Mouse (Mus musculus) hindbrain, embryonic 11.5 days (tissue): ENCODE data around the gene Rabgap1l. TPM values are rescaled to one million over a fixed set of nuclear protein-coding genes. Genes with fewer than 3 reads are reported as not detected.

Experiments used
- ATAC-seq: fragments of 200-750 bp; cut with Nextera tagmentation; 2 replicates; pipeline ENCODE4 v1.8.0; 2017; ENCODE audit warnings: mild to moderate bottlenecking, moderate TSS enrichment, moderate library complexity; ENCODE audit not compliant: low FRiP score
- DNase-seq: peaks from one replicate; pipeline ENCODE4 v3.0.0-alpha.2; 2015; ENCODE audit warnings: low spot score
- H3K27ac ChIP-seq: fragments of 300-500 bp; sonication (generic); 2 replicates; pipeline ENCODE4 v1.5.1; 2014; ENCODE audit warnings: mild to moderate bottlenecking, low read depth, low read length
- H3K27me3 ChIP-seq: fragments of 300-500 bp; sonication (generic); 2 replicates; pipeline ENCODE4 v1.6.1; 2014; ENCODE audit warnings: mild to moderate bottlenecking, low read length, moderate library complexity, mixed read lengths; ENCODE audit not compliant: control insufficient read depth, insufficient read depth
- H3K36me3 ChIP-seq: fragments of 300-500 bp; sonication (generic); 2 replicates; pipeline ENCODE4 v1.6.1; 2014; ENCODE audit warnings: mild to moderate bottlenecking, low read length, moderate library complexity, mixed read lengths; ENCODE audit not compliant: control insufficient read depth, insufficient read depth
- H3K4me1 ChIP-seq: fragments of 300-500 bp; sonication (generic); replicated peaks from 2 replicates; pipeline ENCODE4 v1.6.1; 2014; ENCODE audit warnings: low read length, mixed read lengths; ENCODE audit not compliant: control insufficient read depth, insufficient read depth
- H3K4me2 ChIP-seq: fragments of 300-500 bp; sonication (generic); replicated peaks from 2 replicates; pipeline ENCODE4 v1.6.1; 2014; ENCODE audit warnings: mild to moderate bottlenecking, low read depth, low read length
- H3K4me3 ChIP-seq: fragments of 300-500 bp; sonication (generic); 2 replicates; pipeline ENCODE4 v1.5.1; 2014; ENCODE audit warnings: low read depth, low read length
- H3K9ac ChIP-seq: fragments of 300-500 bp; sonication (generic); 2 replicates; pipeline ENCODE4 v1.6.1; 2014; ENCODE audit warnings: low read depth, low read length
- H3K9me3 ChIP-seq: fragments of 300-500 bp; sonication (generic); 2 replicates; pipeline ENCODE4 v1.6.1; 2016; ENCODE audit warnings: low read length; ENCODE audit not compliant: control insufficient read depth
- WGBS: fragments of 180-500 bp; shearing (Covaris S2); extraction: QIAGEN DNeasy Blood & Tissue Kit; methylation state at CpG from one replicate; pipeline ENCODE4 v1.1.7; 2014; 5-methylcytosine and 5-hydroxymethylcytosine counted together
- polyA plus RNA-seq: library from polyadenylated mRNA; unstranded; fragments of >200 nt; fragmentation: Nextera tagmentation; extraction: Ambion mirVana; gene quantifications from 2 replicates; pipeline ENCODE4 v1.2.1, GENCODE M21; 2014

The Rabgap1l gene
- polyA plus RNA-seq, 1 experiment from 2014 or later = 20.0 TPM

DNA sequence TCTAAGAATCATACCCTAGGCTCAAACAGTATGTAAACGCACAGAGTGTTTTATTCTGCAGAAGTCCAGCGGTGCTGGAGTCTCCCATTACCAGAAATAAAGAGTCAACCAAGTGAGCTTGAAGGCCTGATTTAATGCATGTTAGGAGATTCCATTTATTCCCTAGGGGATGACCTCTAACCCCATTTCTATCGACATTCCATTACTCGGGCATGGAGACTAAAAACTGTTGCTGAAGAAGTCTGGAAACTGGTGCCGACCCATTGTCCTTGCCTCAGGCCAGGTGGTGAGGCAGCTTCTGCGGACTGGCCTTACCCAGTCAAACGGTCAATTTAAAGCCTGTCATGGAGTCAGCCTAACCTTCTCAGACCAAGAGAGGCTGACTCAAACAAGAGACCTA lies 578.8 kb downstream of the Rabgap1l start:
- no peaks in the 10 kb centered on the region for H3K4me1 ChIP-seq
- H3K27ac ChIP-seq = no peak overlapping the region
- H3K36me3 ChIP-seq = no peaks in the 10 kb centered on the region
- no peaks in the 10 kb centered on the region for H3K27me3 ChIP-seq
- DNase-seq (peak; percentile 45), ATAC-seq (no peak)
- 63% methylated on average over 7 of the region's 7 CpGs for WGBS
- H3K9me3 ChIP-seq = no peaks in the 10 kb centered on the region
- no peak overlapping the region for H3K4me3 ChIP-seq
- H3K9ac ChIP-seq = no peak overlapping the region
- H3K4me2 ChIP-seq = no peak overlapping the region; the same call in 1 of the 2 replicates

DNA sequence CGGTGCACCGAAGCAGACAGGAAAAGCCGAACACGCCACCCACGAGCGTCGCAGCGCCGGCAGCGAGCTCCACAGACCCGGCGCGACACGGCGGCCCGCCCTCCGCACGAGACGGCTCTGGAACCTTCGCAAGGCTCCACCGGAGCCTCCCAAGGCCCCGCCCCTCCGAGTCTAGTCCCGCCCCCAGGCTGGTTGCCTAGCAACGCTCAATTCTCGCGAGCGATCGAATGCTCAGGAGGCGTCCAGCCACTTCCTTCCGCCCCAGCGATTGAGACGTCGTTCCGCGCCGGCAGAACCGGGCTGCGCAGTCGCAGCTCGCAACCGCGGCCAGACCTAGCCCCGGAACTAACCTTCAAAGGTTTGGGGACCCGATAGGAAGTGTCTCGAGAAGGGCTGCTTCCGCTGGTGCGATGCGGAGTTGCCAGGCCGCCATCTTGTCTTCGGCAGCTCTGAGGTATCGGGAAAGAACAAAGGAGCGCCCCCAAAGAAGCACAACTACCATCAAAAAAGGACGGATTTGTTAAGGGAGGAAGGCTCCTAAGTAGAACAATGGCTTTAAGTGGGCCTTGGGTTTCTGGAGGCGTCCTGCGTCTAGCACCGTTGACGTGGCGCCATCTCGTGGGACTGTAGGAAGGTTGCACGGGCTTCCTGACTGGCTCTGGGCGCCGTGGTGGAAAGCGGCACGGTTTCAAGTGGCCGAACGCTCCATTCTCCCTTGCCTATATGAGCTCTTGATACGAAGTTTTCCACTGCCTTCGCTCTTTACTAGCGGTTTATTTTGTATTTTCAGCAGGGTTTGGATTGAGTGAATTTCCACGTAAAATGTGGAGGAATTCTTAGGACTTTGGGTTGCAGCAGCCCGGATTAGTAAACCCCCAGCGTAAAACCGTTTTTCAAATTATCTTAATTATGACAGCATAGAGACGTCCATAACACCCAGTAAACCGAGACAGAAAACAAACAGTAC lies 580.0 kb downstream of the Rabgap1l start, which contains the start of gene Cacybp:
Cacybp (minus strand) TSS at position 173 of the 967 bp plus-strand sequence.
- peak within 1 kb of the TSS; percentile 96 for H3K27ac ChIP-seq
- peak within 1 kb of the TSS; percentile 64 for H3K4me2 ChIP-seq
- ATAC-seq (peak; percentile 98), DNase-seq (peak; percentile 100)
- peak within 1 kb of the TSS; percentile 85 for H3K4me3 ChIP-seq
- peak within 1 kb of the TSS; percentile 68 for H3K9ac ChIP-seq
- H3K36me3 ChIP-seq = no peaks in the 10 kb centered on the region
- 1% methylated on average over 74 of the region's 76 CpGs for WGBS
- no peaks in the 10 kb centered on the region for H3K9me3 ChIP-seq
- H3K4me1 ChIP-seq = no peaks in the 10 kb centered on the region
- H3K27me3 ChIP-seq = no peaks in the 10 kb centered on the region

DNA sequence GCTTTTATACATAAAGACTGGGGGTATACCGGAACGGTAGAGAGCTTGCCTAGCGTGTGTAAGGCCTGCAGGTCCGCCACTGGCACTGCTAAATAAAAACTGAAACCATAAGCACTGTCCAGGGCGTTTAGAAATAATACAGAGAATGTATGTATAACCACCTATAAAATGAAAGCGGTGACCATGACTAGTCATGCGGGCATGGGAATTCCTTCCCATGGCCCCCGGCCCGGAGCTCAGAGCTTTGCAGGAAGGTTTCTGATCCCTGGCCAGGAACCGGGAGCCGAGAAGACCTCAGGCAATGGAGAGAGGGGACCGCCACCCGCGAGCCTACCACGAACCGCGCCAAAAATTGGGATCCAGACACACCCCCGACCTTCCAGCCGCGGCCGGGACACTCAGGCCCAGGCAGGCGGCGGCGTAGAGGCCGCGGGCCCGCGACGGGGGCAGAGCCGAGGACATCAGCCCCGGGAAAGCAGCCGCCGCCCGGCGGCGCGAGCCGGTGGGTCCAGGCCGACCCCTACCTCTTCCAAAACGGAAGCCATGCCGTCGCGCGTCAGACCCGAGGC lies 580.8 kb downstream of the Rabgap1l start:
- Histone ChIP-seq H3K4me1 (no peaks in the 10 kb centered on the region), H3K4me3 (peak overlapping the region; percentile 85), H3K9ac (peak overlapping the region; percentile 68), H3K4me2 (peak overlapping the region; percentile 63), H3K9me3 (no peaks in the 10 kb centered on the region), H3K27me3 (no peaks in the 10 kb centered on the region), H3K36me3 (no peaks in the 10 kb centered on the region), H3K27ac (peak overlapping the region; percentile 96)
- WGBS = 0% methylated on average over 44 of the region's 45 CpGs
- peak; percentile 78 for ATAC-seq
- no peak for DNase-seq

DNA sequence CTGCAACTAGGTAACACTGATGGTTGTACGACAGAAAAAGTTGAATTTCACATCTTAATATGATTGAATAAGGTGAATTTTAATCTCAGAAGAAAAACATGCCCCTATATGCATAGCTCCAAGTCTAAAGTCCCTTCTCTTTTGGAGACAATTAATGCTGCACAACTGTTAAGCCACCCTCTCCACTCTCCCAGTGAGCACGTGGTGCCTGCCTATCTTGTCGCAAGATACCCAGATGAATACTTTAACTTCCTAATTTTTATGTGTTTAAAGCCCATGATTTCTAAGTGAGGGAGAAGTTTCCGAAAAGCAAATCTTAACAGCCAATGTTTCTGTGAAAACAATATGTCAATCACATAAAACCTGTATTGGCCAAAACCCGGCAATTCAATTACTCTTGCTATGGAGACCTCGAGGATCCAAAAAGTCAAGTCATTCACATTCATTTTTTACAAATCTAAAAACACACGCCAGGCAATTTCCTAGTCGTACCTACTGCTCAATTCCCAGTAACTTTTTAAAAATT lies 581.4 kb downstream of the Rabgap1l start:
- peak overlapping the region; percentile 85 for H3K4me3 ChIP-seq
- H3K36me3 ChIP-seq = no peaks in the 10 kb centered on the region
- DNase-seq (peak; percentile 21), ATAC-seq (no peak)
- H3K4me2 ChIP-seq = peak overlapping the region; percentile 63
- peak overlapping the region; percentile 68 for H3K9ac ChIP-seq
- H3K27me3 ChIP-seq = no peaks in the 10 kb centered on the region
- H3K4me1 ChIP-seq = no peaks in the 10 kb centered on the region
- WGBS = 3% methylated on average over 8 of the region's 8 CpGs
- no peaks in the 10 kb centered on the region for H3K9me3 ChIP-seq
- H3K27ac ChIP-seq = 0 out of 2 replicates have a peak overlapping the region, but pooled peaks have one; percentile 96

DNA sequence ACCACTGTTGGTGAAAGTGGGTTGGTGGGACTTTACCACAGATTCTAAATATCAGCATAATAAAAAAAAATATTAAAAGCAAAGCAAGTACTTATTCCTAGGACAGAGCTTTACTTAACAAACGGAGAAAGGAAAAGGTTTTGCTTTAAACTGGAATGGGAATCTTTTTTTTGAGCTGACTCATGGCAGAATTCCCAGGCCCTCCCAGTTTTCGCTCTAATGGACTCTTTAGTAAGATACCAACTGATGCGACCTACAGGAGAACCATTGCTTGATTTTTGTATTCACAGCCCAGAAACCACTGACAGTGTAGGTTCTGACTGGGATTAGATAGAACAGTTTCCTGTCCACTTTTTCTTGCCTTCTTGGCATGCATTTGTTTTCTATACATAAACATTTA lies 582.4 kb downstream of the Rabgap1l start:
- WGBS = 60% methylated on average over 3 of the region's 3 CpGs
- Histone ChIP-seq H3K4me1 (no peaks in the 10 kb centered on the region), H3K9me3 (no peaks in the 10 kb centered on the region), H3K4me2 (peak overlapping the region; percentile 63), H3K27me3 (no peaks in the 10 kb centered on the region), H3K36me3 (peaks cover 4% of the 10 kb centered on the region; the same call in 1 of the 2 replicates), H3K9ac (no peak overlapping the region), H3K27ac (no peak overlapping the region), H3K4me3 (peak overlapping the region; percentile 85; the same call in 1 of the 2 replicates)
- ATAC-seq = no peak
- DNase-seq = no peak

DNA sequence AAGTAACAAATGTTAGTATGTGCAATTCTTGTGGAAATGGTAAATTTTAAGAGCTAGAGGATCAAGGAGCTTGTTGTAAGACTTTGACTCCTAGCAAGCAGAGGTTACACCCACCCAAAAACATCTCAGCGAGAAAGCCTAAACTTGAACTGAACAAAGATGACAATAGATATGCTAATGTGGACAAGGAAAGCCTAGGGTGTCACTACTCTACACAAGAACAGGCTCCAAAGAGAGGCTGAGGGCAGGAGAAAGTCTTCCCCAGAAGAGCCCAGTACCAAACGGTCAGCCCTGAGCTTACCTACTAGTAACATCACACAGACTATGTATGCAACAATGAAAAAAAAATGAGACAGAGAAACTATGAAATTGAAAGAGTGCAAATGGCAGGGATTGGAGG lies 583.2 kb downstream of the Rabgap1l start:
- 38% methylated on average over 2 of the region's 2 CpGs for WGBS
- Histone ChIP-seq H3K4me3 (no peak overlapping the region), H3K4me1 (no peaks in the 10 kb centered on the region), H3K4me2 (0 out of 2 replicates have a peak overlapping the region, but pooled peaks have one; percentile 9), H3K27ac (no peak overlapping the region), H3K36me3 (peaks cover 4% of the 10 kb centered on the region; the same call in 1 of the 2 replicates), H3K27me3 (no peaks in the 10 kb centered on the region), H3K9ac (no peak overlapping the region), H3K9me3 (no peaks in the 10 kb centered on the region)
- no peak for DNase-seq
- no peak for ATAC-seq

DNA sequence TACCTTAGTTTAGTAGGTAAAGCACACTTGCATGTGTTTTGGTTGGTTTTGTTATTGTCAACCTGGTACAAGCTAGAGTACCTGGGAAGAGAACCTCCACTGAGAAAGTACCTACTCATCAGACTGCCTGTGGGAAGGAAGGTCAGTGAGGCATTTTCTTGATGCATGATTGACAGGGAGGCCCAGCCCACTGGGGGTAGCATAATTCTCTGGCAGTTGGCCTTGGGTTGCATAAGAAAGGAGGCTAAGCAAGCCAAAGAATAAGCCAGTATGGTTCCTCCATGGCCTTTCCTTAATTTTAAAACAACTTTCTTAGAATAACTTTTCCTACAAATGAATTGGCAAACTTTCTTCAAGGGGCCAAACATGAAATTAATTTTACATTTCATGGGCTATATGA lies 587.5 kb downstream of the Rabgap1l start:
- ATAC-seq = no peak
- DNase-seq = no peak
- Histone ChIP-seq H3K4me1 (no peaks in the 10 kb centered on the region), H3K4me3 (no peak overlapping the region), H3K4me2 (no peak overlapping the region), H3K27me3 (no peaks in the 10 kb centered on the region), H3K36me3 (peaks cover 7% of the 10 kb centered on the region; the same call in 1 of the 2 replicates), H3K27ac (no peak overlapping the region), H3K9ac (no peak overlapping the region), H3K9me3 (no peaks in the 10 kb centered on the region)

DNA sequence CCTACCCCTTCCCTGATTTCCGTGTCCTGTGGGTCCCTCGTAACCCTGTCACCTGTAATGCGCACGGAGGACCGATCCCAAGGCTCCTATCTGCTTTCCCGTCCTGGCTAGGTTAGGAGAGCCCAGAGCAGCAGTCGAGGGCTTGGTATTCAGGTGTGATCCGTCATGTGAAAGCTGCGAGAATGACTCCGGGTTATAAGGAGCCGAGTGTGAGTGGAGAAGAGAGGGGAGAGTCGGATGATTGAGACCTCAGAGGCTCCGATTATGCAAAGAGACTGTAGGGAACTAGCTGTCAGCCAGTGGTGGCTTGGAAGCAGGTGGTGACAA lies 597.7 kb downstream of the Rabgap1l start:
- Histone ChIP-seq H3K4me2 (peak overlapping the region; percentile 70), H3K9ac (peak overlapping the region; percentile 91), H3K9me3 (no peaks in the 10 kb centered on the region), H3K36me3 (0 out of 2 replicates have a peak, but pooled peaks cover 2% of the 10 kb centered on the region), H3K27ac (peak overlapping the region; percentile 61), H3K4me1 (no peaks in the 10 kb centered on the region), H3K27me3 (no peaks in the 10 kb centered on the region), H3K4me3 (peak overlapping the region; percentile 80)
- DNase-seq = no peak
- under 1% methylated on average over 13 of the region's 13 CpGs for WGBS
- ATAC-seq = no peak
